Mouse (Mus musculus) small intestine, adult 2 months (tissue): ENCODE measurements around the gene Atg3.

Experiments
- CTCF ChIP-seq: fragments of 200-500 bp; IDR thresholded peaks from 2 replicates; pipeline ENCODE4 v1.5.1; 2012; ENCODE audit warnings: low read depth, mild to moderate bottlenecking, control low read depth, inconsistent platforms, low read length, moderate library complexity, mixed read lengths; ENCODE audit not compliant: insufficient replicate concordance, insufficient read length; ENCODE audit errors: extremely low read depth
- POLR2A ChIP-seq: fragments of 200-500 bp; IDR thresholded peaks from 2 replicates; pipeline ENCODE4 v1.6.1; 2012; ENCODE audit warnings: low read depth, mild to moderate bottlenecking, control low read depth, inconsistent platforms, low read length, moderate library complexity

- TF ChIP-seq CTCF (no peak), POLR2A (no peak)
These were observed 65.9 kb downstream of the Atg3 start for GRCm38 (mm10) chr16:45224431-45225008.
